Mouse (Mus musculus): ENCODE measurements around the gene Hnrnpul2. TPM values are rescaled to one million over a fixed set of nuclear protein-coding genes. Genes with fewer than 3 reads are reported as not detected.

The Hnrnpul2 gene
- polyA plus RNA-seq (2017; shearing (Covaris generic)) = 7.6 TPM

DNA sequence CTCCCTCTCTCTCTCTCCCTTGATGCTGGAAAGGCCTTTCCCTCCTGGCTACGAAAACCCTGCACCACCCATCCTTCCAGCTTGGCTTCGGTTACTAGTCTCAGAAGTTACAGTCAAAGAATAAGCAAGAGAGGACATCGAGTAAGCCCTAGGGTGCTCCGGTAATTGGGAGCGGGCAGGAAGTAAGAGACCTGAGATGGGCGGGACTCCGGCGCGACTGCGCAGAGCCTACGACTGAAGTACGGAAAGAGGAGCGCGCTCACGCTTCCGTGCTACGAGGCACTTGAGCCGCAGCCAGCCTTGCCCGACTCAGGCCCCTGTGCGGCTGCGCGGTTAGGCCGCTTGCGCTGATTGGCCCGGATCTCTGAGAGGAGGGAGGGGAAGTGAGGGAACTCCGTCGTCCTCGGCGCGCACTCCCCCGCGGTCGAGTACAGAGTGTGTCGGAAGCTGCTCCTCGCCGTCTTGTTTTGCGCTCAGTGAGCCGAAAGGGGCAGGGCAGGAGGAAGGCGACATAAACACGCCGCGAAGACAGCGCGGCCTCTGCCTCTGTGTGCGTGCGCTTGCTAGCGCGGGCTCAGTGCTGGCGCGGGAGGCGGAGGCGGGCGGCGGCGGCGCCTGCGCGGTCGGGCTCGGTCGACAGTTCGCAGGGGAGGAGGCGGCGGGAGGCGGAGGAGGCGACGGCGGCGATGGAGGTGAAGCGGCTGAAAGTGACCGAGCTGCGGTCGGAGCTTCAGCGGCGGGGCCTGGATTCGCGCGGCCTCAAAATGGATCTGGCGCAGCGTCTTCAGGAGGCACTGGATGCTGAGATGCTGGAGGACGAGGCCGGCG, at the start of gene Hnrnpul2:
Gene Hnrnpul2 (plus strand): TSS at position 415 of the 828 bp plus-strand sequence.

DNA sequence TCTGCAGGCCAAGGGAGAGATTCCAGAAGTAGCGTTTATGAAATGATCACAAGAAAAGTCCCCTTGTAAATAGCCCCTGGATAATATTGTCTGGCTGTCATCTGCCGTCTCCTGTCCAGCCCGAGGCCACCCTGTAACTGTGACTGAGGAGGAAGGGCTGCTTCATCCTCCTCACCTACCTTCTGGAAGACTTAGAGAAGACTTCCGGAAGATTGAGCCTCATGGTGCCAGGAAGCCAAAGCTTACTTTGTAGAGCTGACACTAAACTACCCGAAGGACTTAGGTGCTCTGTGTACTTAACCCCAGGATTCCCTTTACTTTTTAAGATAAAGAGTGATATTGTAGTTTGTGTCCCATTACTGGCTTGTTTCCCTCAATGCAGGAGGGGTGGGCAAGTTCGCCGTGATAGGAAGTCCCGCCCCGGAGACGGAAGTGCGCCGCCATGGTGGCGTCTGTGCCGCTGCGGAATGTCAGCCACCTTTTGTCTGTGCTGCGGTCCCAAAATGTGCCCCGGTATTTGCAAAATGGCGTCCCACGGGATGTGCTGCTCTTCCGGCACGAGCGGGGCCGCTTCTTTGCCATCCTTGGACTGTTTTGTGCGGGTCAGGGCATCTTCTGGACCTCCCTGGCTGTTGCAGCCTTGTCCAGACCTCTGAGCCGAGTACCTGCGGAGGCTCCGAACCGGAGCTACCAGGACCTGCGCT, 49.1 kb upstream of the Hnrnpul2 start, which contains the start of gene Tmem223:
Gene Tmem223 (plus strand): TSS at position 430 of the 704 bp plus-strand sequence.

GRCm38 (mm10) chr19:8774086-8774835, 45.5 kb upstream of the Hnrnpul2 start, which contains the start of gene Tmem179b:
Gene Tmem179b (minus strand): TSS chr19:8774467.

DNA sequence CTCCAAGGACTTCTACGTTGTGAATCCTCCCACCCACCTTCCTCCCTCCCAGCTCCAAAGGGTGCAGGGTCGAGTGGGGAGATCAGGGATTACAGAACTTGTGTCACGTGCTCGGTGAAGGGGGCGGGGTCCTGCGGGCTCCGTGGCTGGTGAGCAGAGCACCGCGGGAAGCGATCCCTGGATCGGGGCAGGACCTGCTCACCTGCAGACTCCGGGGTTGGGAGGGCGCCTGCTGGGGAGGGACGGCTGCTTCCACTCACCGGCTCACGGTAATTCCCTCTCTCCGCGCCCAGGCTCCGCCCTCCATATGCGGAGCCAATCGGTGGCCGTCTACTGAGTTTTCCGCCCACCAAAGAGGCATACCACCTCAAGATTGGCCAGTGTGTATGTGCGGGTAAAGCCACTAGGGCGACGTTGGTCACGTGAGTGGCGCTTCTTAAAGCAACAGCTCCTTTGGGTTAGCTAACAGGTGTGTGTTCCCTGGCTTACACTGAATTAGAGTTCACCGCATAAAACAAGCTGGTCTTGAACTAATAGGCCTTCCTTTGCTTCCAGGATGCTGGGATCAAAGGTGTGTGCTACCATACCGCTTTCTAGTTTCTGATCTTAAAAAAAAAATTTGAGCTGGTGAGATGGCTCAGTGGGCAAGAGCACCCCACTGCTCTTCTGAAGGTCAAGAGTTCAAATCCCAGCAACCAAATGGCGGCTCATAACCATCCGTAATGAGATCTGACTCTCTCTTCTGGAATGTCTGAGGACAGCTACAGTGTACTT, 33.6 kb upstream of the Hnrnpul2 start, which contains the start of gene Taf6l:
Gene Taf6l (minus strand): TSS at position 410 of the 774 bp plus-strand sequence.

GRCm38 (mm10) chr19:8798264-8798946, 21.4 kb upstream of the Hnrnpul2 start, which contains the start of gene Polr2g:
Gene Polr2g (minus strand): TSS chr19:8798577.

GRCm38 (mm10) chr19:8802130-8802821, 17.5 kb upstream of the Hnrnpul2 start, which contains the start of gene Zbtb3:
Gene Zbtb3 (plus strand): TSS chr19:8802555.

DNA sequence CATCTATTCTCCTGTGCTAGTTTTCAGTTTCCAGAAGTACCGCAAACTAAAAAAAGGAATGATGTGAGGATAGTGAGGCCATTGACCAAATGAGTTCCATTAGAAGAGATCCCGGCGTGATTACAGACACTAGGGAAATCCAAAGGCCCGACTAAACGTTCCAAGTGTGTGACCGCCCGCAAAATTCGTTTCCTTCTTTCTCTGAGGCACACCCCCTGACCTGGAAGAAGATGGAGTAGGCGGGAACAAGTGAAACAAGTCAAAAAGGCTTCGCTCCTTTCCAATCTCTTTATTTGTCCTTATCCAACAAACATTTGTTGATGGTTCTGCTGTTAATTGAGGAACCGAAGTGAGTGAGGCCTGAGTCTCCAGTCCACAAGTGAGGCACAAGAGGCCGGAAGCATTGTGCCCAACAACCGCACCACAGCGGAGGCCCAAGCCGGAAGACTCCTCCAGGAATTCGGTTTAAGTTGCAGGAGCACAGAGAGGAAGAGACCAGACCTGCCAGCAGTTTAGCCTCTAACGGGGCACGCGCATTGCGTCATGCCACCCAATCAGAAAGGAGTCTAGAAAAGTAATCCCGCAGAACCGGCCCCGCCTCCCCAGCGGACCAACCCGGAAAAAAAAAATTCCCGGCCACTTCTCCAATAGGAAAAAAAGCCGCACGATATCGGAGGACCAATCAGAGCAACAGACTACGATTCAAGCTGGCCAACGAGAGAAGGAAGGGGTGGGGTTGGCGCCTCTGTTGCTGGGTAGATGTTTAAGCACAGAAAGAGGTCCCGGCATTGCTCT, 812 bp upstream of the Hnrnpul2 start, which contains the start of gene Ttc9c:
Gene Ttc9c (minus strand): TSS at position 533 of the 795 bp plus-strand sequence.

DNA sequence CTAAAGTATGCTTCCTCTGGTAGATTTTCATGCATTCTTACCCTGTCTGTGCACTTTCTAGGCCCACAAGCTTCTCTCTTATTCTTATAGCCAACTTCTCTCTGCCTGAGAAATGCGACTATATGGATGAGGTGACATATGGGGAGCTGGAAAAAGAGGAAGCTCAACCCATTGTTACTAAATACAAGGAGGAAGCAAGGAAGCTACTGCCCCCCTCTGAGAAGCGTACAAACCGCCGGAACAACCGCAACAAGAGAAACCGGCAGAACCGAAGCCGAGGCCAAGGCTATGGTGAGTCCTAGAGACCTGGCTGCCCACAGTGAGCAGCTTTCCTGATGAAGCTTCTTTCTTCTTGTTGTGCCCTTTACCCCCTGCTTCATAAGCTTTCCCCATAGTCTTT, 9.8 kb downstream of the Hnrnpul2 start, which contains the start of gene AC129217.1:
Gene AC129217.1 (plus strand): TSS at position 114 of the 400 bp plus-strand sequence.

GRCm38 (mm10) chr19:8837251-8837791, 17.5 kb downstream of the Hnrnpul2 start, which contains the start of gene Bscl2:
Gene Bscl2 (plus strand): TSS chr19:8837467.

DNA sequence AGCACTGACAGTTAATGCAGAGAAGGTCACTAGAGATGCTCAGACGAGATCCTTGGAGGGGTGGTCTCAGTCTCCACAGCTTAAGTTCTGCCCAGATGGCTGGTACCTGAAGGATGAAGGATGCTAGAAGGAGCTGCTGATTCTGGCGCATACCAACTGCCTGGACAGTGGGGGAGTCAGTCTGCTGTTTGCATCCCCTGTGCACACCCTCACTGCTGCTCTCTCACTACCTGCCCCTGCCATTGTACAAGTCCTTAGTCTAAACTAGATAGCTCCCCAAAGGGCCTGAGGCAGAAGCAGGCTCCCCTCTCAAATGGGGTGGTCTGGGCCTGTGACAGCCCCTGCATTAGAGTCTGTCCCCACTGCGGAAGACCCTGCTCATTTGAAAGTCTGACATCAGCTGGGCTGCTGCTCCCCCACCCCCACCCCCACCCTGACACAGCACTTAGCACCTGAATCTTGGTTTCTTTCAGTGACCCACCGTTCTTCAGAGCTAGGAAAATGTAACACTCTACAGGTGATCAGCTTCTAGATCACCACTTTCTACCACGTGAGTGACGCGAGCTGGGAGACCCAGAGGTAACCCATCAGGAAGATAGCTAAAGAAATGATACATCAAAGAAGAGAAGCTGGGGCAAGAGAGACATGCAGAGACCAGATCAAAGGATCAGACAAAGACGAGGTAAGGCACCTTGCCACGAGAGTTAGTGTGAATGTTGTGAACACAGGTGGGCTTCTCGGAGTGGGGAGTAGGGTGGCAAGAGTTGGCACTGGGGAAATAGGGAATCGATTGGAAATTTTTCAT, 19.5 kb downstream of the Hnrnpul2 start, which contains the start of gene Gng3:
Gene Gng3 (minus strand): TSS at position 92 of the 805 bp plus-strand sequence.

GRCm38 (mm10) chr19:8850402-8850901, 30.6 kb downstream of the Hnrnpul2 start, which contains the start of gene Lrrn4cl:
Gene Lrrn4cl (plus strand): TSS chr19:8850768.

DNA sequence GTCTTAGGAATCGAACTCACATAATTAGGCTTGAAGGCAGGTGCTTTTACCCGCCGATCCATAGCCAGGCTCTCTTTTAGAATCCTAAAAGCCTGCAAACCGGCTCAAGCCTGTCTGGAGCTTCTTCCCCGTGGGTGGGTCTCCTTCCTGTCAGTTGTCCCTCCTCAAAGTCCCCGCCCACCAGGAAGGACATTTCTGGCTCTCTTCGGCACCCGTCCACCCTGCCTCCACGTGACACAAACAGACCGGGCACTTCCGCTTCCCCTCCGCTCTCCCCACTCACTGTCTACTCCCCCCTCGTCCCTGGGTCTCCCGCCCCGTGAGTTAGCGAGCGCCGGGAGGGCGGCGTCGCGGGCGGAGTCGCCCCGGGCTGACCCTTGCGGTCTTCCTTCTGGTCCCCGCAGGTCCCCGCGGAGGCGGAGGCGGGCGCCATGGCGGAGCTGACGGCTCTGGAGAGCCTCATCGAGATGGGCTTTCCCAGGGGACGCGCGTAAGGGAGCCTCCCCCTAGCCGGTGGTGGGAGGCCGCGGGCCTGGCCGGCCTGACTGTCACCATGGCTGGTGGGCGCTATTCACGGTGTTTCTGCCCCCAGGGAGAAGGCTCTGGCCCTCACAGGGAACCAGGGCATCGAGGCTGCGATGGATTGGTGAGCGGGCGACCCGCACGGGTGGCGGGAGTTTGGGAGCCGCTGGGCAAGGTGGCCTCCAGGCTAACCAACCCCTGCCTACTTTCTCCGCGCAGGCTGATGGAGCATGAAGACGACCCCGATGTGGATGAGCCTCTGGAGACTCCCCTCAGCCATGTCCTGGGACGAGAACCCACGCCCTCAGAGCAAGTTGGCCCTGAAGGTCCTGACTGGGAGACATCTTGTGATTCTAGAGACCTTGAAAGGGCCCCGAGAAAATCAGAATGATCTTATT, 51.7 kb downstream of the Hnrnpul2 start, which contains the start of gene Ubxn1:
Gene Ubxn1 (plus strand): TSS at position 230 of the 920 bp plus-strand sequence.

DNA sequence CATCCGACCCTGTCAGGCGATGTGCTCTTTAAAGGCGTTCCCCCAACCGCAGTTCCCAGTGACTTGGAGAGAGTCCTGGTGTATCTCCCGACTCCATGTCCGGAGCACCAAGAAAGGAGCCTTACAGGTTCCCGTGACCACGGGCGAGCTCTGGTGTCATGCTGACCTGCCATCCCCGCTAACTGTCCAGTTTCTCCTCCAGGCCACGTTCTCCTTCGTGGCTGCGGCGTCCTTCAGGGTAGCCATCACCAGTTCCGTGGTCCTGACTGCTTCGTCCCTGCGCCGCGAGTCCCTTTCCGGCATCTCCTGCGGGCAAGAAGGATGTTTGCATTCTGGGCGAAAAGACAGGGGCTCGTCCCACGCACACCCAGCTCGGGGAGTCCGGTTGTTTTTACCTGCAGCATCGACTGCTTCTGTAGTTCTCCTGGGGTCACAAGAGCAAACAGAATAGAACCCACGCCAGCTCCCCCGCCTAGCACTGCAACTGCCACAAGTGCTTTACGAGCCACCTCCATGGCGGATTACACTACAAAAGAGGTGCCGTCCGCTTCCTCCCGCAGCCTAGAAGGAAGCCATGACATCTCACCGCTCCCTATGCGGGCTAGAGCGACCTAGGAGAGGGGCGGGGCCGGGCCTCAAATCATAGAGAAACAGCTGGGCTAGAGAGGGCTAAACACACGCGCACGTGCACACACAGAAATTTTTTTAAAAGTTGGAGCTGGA, 60.7 kb downstream of the Hnrnpul2 start, which contains the start of gene Uqcc3:
Gene Uqcc3 (minus strand): TSS at position 613 of the 723 bp plus-strand sequence.

GRCm38 (mm10) chr19:8883616-8884015, 63.8 kb downstream of the Hnrnpul2 start, which contains the start of the genes Lbhd1 and Gm49403:
Gene Lbhd1 (plus strand): TSS chr19:8883732.
Gene Gm49403 (plus strand): TSS chr19:8883930.

